Mouse (Mus musculus) G1E (cell line): ENCODE results near the gene Cntn6. TPM values are rescaled to one million over a fixed set of nuclear protein-coding genes. Genes with fewer than 3 reads are reported as not detected.

Experiments used
- ATAC-seq: 2 replicates; pipeline ENCODE4 v1.8.0; 2016; ENCODE audit warnings: mild to moderate bottlenecking; ENCODE audit not compliant: insufficient number of reproducible peaks, poor library complexity, low FRiP score, severe bottlenecking; ENCODE audit errors: extremely low read depth
- DNase-seq: peaks from one replicate; pipeline ENCODE4 v3.0.0; 2012; ENCODE audit warnings: low spot score
- H3K27me3 ChIP-seq: 2 replicates; pipeline ENCODE4 v1.6.1; 2012; ENCODE audit warnings: mild to moderate bottlenecking, low read length, inconsistent platforms; ENCODE audit not compliant: insufficient read depth
- H3K36me3 ChIP-seq: replicated peaks from 2 replicates; pipeline ENCODE3; 2012; ENCODE audit warnings: mild to moderate bottlenecking, inconsistent platforms
- H3K4me1 ChIP-seq: 2 replicates; pipeline ENCODE4 v1.6.1; 2012; ENCODE audit warnings: low read depth, low read length, inconsistent platforms, mixed read lengths; ENCODE audit not compliant: insufficient read depth
- H3K4me3 ChIP-seq: 2 replicates; pipeline ENCODE4 v1.5.1; 2012; ENCODE audit warnings: low read depth, mild to moderate bottlenecking, inconsistent platforms, low read length, moderate library complexity, mixed read lengths
- H3K9me3 ChIP-seq: replicated peaks from 2 replicates; pipeline ENCODE4 v1.6.1; 2012; ENCODE audit warnings: inconsistent platforms
- CTCF ChIP-seq: IDR thresholded peaks from 2 replicates; pipeline ENCODE4 v1.5.1; 2012; ENCODE audit warnings: low read depth, low read length, inconsistent platforms, mixed read lengths
- GATA1 ChIP-seq: IDR thresholded peaks from 2 replicates; pipeline ENCODE4 v1.6.1; 2012; ENCODE audit warnings: borderline replicate concordance, low read length, inconsistent platforms, mixed read lengths
- GATA2 ChIP-seq: IDR thresholded peaks from 2 replicates; pipeline ENCODE4 v1.6.1; 2012; ENCODE audit warnings: low read depth, low read length, inconsistent platforms, borderline replicate concordance
- POLR2AphosphoS5 ChIP-seq: IDR thresholded peaks from 2 replicates; pipeline ENCODE4 v1.6.1; 2012; ENCODE audit warnings: low read depth, low read length, inconsistent platforms; ENCODE audit not compliant: insufficient replicate concordance
- TAL1 ChIP-seq: conservative IDR thresholded peaks from 2 replicates; pipeline ENCODE4 v1.6.1; 2012; ENCODE audit warnings: low read depth, low read length, inconsistent platforms, mixed read lengths
- polyA plus RNA-seq: library from polyadenylated mRNA; stranded (reverse); fragments of >175 nt; gene quantifications from 2 replicates; pipeline ENCODE4 v1.2.3, GENCODE M21; 2012
- total RNA-seq, 2 experiments: library from RNA; stranded (forward) in 1 of 2; stranded (reverse) in 1 of 2; fragments of 200-1000 nt in 1 of 2; fragments of >200 nt in 1 of 2; fragmentation: Nextera tagmentation in 1 of 2; gene quantifications; 2 replicates each; pipeline ENCODE4 v1.2.3; 2014 to 2017

Gene Cntn6
- total RNA-seq (2014; fragmentation: Nextera tagmentation) (not detected in 2 replicates), total RNA-seq (2017) (0.11 TPM in 1 of 2 replicates, not detected in the other), polyA plus RNA-seq (not detected in 2 replicates)

DNA sequence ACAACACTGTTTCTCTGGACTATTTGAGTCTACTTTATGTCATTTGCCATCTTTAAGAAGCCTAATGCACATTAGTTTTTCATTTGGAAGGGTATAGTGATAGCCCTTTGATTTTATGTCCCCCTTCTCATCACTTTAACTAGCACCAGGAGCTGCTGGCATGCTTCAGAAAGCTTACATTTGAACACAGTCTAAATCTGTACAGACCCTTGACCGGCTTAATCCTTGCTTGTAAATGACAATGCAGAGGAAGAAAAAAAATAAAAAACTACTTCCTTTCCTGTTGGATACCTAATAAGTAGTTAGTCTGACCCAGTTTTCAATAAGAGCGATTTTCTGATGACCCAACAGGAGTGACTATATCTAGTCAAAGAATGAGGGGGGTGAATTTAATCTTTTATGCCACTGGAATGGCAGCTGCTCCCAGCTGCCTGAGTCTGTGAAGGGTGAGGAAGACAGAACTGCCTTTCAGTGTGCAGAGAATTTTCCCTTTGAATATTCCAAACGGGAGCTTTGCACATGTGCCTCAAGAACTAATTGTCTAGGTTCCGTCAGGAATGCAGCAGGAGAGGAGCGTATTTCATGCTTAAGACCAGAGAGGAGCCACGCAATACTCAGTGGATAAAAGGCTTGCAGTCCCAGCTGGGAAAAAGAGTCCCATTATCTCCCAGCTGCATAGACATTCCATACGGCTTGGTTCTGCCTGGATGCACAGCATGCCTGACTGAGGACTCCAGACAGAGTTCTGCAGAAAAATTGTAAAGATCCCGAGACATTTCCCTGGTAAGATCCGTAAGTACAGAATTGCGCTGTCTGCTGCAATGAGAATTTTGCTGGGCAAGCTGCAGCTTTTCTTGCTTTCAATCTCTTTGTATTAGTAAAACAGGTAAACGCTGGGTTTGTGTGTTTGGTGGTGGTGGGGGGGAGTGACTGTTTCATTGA lies at the start of gene Cntn6:
Cntn6 (plus strand) TSS at position 301 of the 942 bp plus-strand sequence.
- no peak within 1 kb of the TSS for H3K4me3 ChIP-seq
- peaks cover 3% of the 10 kb centered on the region; the same call in 1 of the 2 replicates for H3K9me3 ChIP-seq
- no peak for DNase-seq
- TF ChIP-seq GATA2: no peak
- no peak for TF ChIP-seq CTCF
- TF ChIP-seq POLR2AphosphoS5: no peak
- no peak for TF ChIP-seq TAL1
- no peak for TF ChIP-seq GATA1
- no peak for ATAC-seq
- H3K36me3 ChIP-seq: no peaks in the 10 kb centered on the region
- H3K27me3 ChIP-seq: no peaks in the 10 kb centered on the region
- no peaks in the 10 kb centered on the region for H3K4me1 ChIP-seq

DNA sequence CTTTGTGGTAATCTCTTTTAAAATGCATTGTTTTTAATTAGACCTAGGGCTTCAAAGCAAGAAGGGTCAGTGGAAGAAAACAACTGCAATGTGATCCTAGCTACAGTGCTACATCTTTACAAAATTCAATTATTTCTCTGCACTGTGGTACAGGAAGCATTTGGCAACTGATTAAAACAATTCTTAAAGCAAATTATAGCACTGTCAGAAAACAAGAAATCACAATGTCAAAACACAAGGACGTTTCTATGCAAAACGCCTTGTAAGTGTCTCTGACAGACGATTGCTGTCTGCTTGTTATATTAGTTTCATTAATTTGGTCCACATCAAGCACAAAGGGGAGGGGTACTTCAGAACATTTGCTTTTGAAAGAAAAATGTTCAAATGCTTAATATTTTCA lies 48.9 kb upstream of the Cntn6 start:
- Histone ChIP-seq H3K36me3 (no peaks in the 10 kb centered on the region), H3K4me3 (no peak overlapping the region), H3K27me3 (no peaks in the 10 kb centered on the region), H3K9me3 (peaks cover 3% of the 10 kb centered on the region), H3K4me1 (no peaks in the 10 kb centered on the region)
- TF ChIP-seq GATA2: no peak
- TF ChIP-seq POLR2AphosphoS5: no peak
- TF ChIP-seq GATA1: no peak
- no peak for TF ChIP-seq CTCF
- no peak for TF ChIP-seq TAL1
- DNase-seq (no peak), ATAC-seq (no peak)

DNA sequence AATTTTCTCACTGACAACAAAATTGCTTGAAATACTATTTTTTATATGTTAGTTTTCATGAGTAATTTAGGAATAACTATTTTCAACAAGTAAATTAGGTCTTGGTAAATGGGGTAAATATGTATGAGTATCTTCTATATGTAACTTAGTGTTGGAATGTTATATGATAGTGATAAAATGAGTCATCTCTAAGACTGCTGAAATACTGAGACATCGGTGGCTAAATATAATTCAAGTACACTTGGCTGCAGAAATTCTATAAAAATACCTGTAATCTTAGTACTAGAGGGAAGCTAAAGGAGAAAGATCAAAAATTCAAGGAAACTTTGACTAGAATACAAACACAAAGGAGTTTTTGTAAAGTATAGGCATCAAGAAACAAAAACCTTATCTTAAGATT lies 21.9 kb upstream of the Cntn6 start:
- Histone ChIP-seq H3K4me1 (no peaks in the 10 kb centered on the region), H3K27me3 (no peaks in the 10 kb centered on the region), H3K9me3 (no peaks in the 10 kb centered on the region), H3K4me3 (no peak overlapping the region), H3K36me3 (no peaks in the 10 kb centered on the region)
- no peak for DNase-seq
- no peak for ATAC-seq
- TF ChIP-seq GATA1 (no peak), GATA2 (no peak), POLR2AphosphoS5 (no peak), CTCF (no peak), TAL1 (no peak)

DNA sequence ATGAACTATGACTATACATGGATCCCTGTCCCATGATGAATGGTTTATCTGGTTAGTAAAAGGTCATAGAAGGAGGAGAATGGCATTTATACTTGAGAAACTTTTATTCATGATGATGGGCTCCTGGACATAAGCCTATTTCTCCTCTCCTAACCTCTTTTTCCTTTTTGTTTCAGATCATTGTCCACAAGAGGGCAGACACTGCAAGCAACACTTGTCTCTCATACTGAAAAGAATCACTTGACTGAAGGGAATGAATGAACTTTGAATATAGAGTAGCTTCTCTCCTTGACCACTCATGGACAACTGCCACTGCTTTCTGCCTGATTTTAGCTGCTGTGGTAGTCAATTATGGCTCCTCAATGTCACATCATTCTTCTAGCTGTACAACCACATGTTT lies 13.3 kb upstream of the Cntn6 start:
- TF ChIP-seq TAL1 (no peak), POLR2AphosphoS5 (no peak), GATA1 (no peak), GATA2 (no peak)
- no peaks in the 10 kb centered on the region for H3K27me3 ChIP-seq

DNA sequence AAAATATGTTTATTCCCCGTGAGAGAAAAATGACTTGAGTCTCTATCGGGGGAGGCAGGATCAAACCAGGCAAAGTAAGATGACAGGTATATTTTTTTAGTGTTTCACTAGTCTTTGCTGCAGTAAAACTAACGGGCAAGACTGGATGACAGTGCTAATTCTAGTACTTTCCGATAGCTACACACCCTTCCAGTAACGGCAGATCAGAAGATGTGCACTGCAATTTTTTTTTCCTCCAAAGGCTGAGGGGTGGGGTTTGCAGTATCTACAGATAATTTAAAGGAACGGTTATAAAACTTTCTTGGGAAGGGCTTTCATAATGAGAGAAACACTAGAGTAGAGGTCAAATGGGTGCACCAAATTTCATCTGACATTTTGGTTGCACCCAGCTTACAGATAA lies 869 bp downstream of the Cntn6 start:
- no peaks in the 10 kb centered on the region for H3K4me1 ChIP-seq
- H3K9me3 ChIP-seq: peaks cover 3% of the 10 kb centered on the region; the same call in 1 of the 2 replicates
- ATAC-seq: no peak
- no peaks in the 10 kb centered on the region for H3K27me3 ChIP-seq
- H3K36me3 ChIP-seq: no peaks in the 10 kb centered on the region
- TF ChIP-seq POLR2AphosphoS5 (no peak), TAL1 (no peak), GATA1 (no peak), GATA2 (no peak), CTCF (no peak)
- H3K4me3 ChIP-seq: no peak overlapping the region
- no peak for DNase-seq

More for the DNA sequence above, 13.3 kb upstream of the Cntn6 start:
- Histone ChIP-seq H3K4me1 (no peaks in the 10 kb centered on the region), H3K9me3 (no peaks in the 10 kb centered on the region), H3K36me3 (no peaks in the 10 kb centered on the region), H3K4me3 (no peak overlapping the region)
- ATAC-seq (no peak), DNase-seq (no peak)

DNA sequence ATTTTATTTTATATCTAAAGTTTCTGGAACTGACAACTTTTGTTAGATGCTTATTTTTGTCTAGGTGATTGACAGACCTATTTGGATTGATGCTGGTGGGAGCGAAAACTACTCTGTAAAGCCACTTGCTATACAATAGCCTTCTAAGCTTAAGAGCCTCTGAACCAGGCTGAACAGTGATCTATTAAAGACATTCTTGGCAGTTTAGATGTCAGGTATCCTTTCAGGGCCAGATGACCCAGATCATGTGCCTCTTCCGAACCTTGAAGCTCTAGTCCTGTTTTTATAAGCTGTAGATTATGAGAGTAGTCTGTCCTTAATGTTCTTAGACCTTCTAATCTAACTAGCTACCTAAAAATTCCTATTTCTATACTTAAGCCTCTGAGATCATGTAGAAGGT lies 3.2 kb downstream of the Cntn6 start:
- TF ChIP-seq GATA1 (no peak), TAL1 (no peak), CTCF (no peak), POLR2AphosphoS5 (no peak), GATA2 (no peak)
- peaks cover 3% of the 10 kb centered on the region; the same call in 1 of the 2 replicates for H3K9me3 ChIP-seq
- no peak for ATAC-seq

More for the DNA sequence above, 3.2 kb downstream of the Cntn6 start:
- no peaks in the 10 kb centered on the region for H3K27me3 ChIP-seq
- no peak for DNase-seq
- H3K4me3 ChIP-seq: no peak overlapping the region
- H3K36me3 ChIP-seq: no peaks in the 10 kb centered on the region
- no peaks in the 10 kb centered on the region for H3K4me1 ChIP-seq
